Mouse (Mus musculus): ENCODE data around the gene Ttc26. TPM values are rescaled to one million over a fixed set of nuclear protein-coding genes. Genes with fewer than 3 reads are reported as not detected.

Ttc26 gene
- not detected in 2 replicates for polyA plus RNA-seq (2012)

- H3K27me3 ChIP-seq (ENCODE audit: control insufficient read depth): no peaks in the 10 kb centered on the region; the same call in 1 of the 2 replicates
- H3K36me3 ChIP-seq (ENCODE audit: control insufficient read depth): no peaks in the 10 kb centered on the region
- H3K9me3 ChIP-seq (ENCODE audit: control insufficient read depth, low read length): no peaks in the 10 kb centered on the region
- peaks cover 18% of the 10 kb centered on the region for H3K4me1 ChIP-seq (ENCODE audit: control insufficient read depth)
- no peak for TF ChIP-seq GATA1 (IDR thresholded peaks at IDR 0.05; ENCODE audit: low read length)
- H3K4me3 ChIP-seq (replicated peaks): peak within 1 kb of the TSS; percentile 69
Observed at GRCm38 (mm10) chr6:38381129-38381771, at the start of gene Ttc26. Gene Ttc26, plus strand, starts transcription at chr6:38381469.

DNA sequence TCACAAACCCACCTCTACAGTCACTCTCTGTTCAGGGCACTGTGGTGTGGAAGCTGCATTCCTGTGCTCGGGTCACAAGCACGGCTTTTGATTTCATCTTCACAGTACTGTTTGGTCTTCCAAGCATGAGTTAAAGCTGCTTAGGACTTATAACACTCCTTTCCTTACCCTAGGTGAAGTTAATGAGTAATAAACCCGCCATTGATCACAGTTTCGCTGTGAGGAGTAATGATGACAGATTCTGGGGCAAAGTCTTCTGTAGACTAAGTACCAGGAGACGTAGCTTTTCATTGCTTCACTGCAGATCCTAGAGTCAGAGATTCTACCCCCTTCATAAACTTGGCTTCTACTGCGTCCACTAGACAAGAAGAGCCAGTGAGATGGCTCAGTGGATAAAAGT is 46.0 kb upstream of the Ttc26 start:
- Histone ChIP-seq H3K27me3 (ENCODE audit: control insufficient read depth) (no peaks in the 10 kb centered on the region), H3K36me3 (ENCODE audit: control insufficient read depth) (peaks cover 99% of the 10 kb centered on the region), H3K4me3 (replicated peaks) (no peak overlapping the region), H3K9me3 (ENCODE audit: control insufficient read depth, low read length) (no peaks in the 10 kb centered on the region), H3K4me1 (ENCODE audit: control insufficient read depth) (peaks cover 26% of the 10 kb centered on the region)
- TF ChIP-seq GATA1 (IDR thresholded peaks at IDR 0.05; ENCODE audit: low read length) (no peak), TAL1 (IDR thresholded peaks at IDR 0.05; ENCODE audit: low read length) (no peak)

DNA sequence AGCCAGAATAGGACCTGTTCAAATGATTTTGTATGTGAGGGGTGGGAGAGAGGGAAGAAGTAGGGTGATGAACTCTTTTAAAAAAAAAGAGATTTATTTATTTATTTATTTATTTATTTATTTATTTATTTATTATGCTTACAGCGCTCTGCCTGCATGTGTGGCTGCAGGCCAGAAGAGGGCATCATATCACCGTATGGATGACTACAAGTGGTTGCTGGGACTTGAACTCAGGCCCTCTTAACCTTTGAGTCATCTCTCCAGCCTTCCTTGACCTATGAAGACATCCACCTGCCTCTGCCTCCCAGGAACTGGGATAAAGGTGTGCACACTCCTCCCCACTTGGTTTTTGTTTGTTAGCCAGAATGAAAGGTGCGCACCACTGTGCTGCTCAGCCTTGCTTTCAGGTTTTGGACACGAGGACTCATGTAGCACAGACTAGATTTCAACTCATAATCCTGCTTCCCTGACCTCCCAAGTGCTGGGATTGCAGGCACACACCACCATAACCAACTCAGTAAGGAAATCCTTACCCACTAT is 44.0 kb upstream of the Ttc26 start:
- no peaks in the 10 kb centered on the region for H3K27me3 ChIP-seq (ENCODE audit: control insufficient read depth)
- peaks cover 44% of the 10 kb centered on the region for H3K4me1 ChIP-seq (ENCODE audit: control insufficient read depth)
- no peak overlapping the region for H3K4me3 ChIP-seq (replicated peaks)
- H3K9me3 ChIP-seq (ENCODE audit: control insufficient read depth, low read length): no peaks in the 10 kb centered on the region
- H3K36me3 ChIP-seq (ENCODE audit: control insufficient read depth): peaks cover 88% of the 10 kb centered on the region
- no peak for TF ChIP-seq TAL1 (IDR thresholded peaks at IDR 0.05; ENCODE audit: low read length)
- no peak for TF ChIP-seq GATA1 (IDR thresholded peaks at IDR 0.05; ENCODE audit: low read length)

DNA sequence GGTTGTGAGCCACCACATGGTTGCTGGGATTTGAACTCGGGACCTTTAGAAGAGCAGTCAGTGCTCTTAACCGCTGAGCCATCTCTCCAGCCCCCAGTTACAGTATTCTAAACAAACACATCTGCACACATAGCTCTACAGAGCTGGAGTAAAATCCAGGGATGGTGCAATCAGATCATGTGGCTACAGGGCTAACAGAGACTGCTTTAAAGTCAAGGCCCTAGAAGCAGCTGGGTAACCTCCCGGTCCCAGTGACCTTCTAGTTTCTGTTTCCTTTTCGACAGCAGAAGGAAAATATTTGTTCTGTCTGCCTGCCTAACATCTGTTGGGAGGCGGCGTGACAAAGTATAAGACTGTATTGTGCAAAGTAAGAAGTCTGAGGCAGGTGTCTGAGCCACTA is 43.3 kb upstream of the Ttc26 start:
- peaks cover 50% of the 10 kb centered on the region for H3K4me1 ChIP-seq (ENCODE audit: control insufficient read depth)
- TF ChIP-seq GATA1 (IDR thresholded peaks at IDR 0.05; ENCODE audit: low read length) (no peak), TAL1 (IDR thresholded peaks at IDR 0.05; ENCODE audit: low read length) (no peak)
- no peaks in the 10 kb centered on the region for H3K9me3 ChIP-seq (ENCODE audit: control insufficient read depth, low read length)
- H3K4me3 ChIP-seq (replicated peaks): no peak overlapping the region
- H3K27me3 ChIP-seq (ENCODE audit: control insufficient read depth): no peaks in the 10 kb centered on the region
- peaks cover 85% of the 10 kb centered on the region for H3K36me3 ChIP-seq (ENCODE audit: control insufficient read depth)

GRCm38 (mm10) chr6:38339078-38339477 is 42.2 kb upstream of the Ttc26 start:
- no peaks in the 10 kb centered on the region for H3K27me3 ChIP-seq (ENCODE audit: control insufficient read depth)
- peaks cover 85% of the 10 kb centered on the region for H3K36me3 ChIP-seq (ENCODE audit: control insufficient read depth)
- no peaks in the 10 kb centered on the region for H3K9me3 ChIP-seq (ENCODE audit: control insufficient read depth, low read length)
- H3K4me1 ChIP-seq (ENCODE audit: control insufficient read depth): peaks cover 61% of the 10 kb centered on the region
- peak overlapping the region; percentile 17 for H3K4me3 ChIP-seq (replicated peaks)
- TF ChIP-seq GATA1 (IDR thresholded peaks at IDR 0.05; ENCODE audit: low read length): no peak
- no peak for TF ChIP-seq TAL1 (IDR thresholded peaks at IDR 0.05; ENCODE audit: low read length)

DNA sequence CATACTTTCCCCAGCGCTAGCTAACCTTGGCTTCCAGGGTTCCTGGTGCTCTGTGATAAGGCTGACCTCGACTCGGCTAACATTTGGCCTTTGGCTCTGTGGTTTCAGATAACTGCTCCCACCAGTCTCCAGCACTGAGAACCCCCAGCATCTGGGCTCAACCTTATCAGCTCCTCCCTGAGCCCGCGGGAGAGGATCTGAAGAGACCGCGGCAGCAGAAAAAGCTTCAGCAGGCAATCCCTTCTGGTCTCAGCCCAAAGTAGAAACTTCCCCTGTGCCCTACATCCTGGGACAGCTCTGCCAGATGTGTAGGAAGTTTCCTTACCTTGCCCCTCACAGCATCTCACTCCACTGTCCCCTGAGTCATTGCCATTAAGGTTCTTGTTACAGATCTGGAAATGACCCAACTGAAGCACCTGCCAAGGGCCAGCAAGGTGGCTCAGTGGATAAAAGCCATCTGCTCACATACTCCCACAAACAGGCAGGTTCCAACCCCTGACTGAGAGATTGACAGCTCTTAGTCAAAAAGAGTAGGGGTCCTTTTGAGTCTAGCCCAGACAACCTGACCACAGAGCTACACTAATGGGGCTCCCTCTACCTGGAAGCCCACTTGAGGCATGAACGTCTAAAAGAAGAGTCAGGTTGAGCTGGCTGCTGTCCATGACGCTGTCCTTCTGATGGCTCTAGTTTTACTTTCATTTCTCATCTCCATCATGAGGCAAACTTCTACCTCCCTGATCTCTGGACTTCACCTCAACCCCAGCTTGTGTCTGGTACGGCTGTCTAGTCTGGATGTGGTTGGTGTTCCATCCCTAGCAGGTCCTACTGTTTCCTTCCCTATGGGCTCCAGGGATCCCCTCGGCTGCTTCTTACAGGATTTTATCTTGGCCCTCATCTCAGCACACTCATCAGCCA is 39.3 kb upstream of the Ttc26 start:
- Histone ChIP-seq H3K27me3 (ENCODE audit: control insufficient read depth) (no peaks in the 10 kb centered on the region), H3K4me3 (replicated peaks) (peak overlapping the region; percentile 65), H3K4me1 (ENCODE audit: control insufficient read depth) (peaks cover 90% of the 10 kb centered on the region), H3K36me3 (ENCODE audit: control insufficient read depth) (peaks cover 80% of the 10 kb centered on the region), H3K9me3 (ENCODE audit: control insufficient read depth, low read length) (no peaks in the 10 kb centered on the region)
- TF ChIP-seq GATA1 (IDR thresholded peaks at IDR 0.05; ENCODE audit: low read length): peak; percentile 95
- TF ChIP-seq TAL1 (IDR thresholded peaks at IDR 0.05; ENCODE audit: low read length): peak; percentile 81

GRCm38 (mm10) chr6:38342666-38342992 is 38.6 kb upstream of the Ttc26 start:
- peaks cover 80% of the 10 kb centered on the region for H3K36me3 ChIP-seq (ENCODE audit: control insufficient read depth)
- no peak for TF ChIP-seq GATA1 (IDR thresholded peaks at IDR 0.05; ENCODE audit: low read length)
- no peak for TF ChIP-seq TAL1 (IDR thresholded peaks at IDR 0.05; ENCODE audit: low read length)
- H3K4me3 ChIP-seq (replicated peaks): peak overlapping the region; percentile 65
- H3K27me3 ChIP-seq (ENCODE audit: control insufficient read depth): no peaks in the 10 kb centered on the region
- peaks cover 94% of the 10 kb centered on the region for H3K4me1 ChIP-seq (ENCODE audit: control insufficient read depth)
- no peaks in the 10 kb centered on the region for H3K9me3 ChIP-seq (ENCODE audit: control insufficient read depth, low read length)

DNA sequence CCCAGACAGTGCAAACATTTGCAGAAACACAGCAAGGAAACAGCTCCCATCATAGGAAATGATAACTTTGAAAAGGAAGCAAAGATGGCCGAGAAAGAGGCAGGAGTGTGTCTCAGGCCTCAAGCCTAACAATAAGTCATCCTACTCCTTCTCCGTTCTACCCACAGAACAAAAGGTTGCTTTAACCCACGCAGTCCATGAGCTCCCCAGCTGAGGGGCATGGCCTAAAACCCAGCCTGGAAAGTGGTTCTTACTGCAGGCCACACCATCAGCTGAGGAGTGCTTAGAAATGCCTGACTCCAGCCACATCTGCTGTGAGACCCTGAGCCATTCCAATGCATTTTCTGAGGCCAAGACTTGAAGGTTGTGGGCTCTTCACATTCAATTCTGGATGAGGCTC is 37.7 kb upstream of the Ttc26 start:
- no peak for TF ChIP-seq GATA1 (IDR thresholded peaks at IDR 0.05; ENCODE audit: low read length)
- no peak for TF ChIP-seq TAL1 (IDR thresholded peaks at IDR 0.05; ENCODE audit: low read length)
- Histone ChIP-seq H3K36me3 (ENCODE audit: control insufficient read depth) (peaks cover 77% of the 10 kb centered on the region), H3K4me1 (ENCODE audit: control insufficient read depth) (peaks cover 93% of the 10 kb centered on the region), H3K4me3 (replicated peaks) (peak overlapping the region; percentile 65), H3K27me3 (ENCODE audit: control insufficient read depth) (no peaks in the 10 kb centered on the region), H3K9me3 (ENCODE audit: control insufficient read depth, low read length) (no peaks in the 10 kb centered on the region)

GRCm38 (mm10) chr6:38344006-38344670 is 37.1 kb upstream of the Ttc26 start:
- H3K4me3 ChIP-seq (replicated peaks): peak overlapping the region; percentile 65
- H3K9me3 ChIP-seq (ENCODE audit: control insufficient read depth, low read length): no peaks in the 10 kb centered on the region
- no peak for TF ChIP-seq GATA1 (IDR thresholded peaks at IDR 0.05; ENCODE audit: low read length)
- TF ChIP-seq TAL1 (IDR thresholded peaks at IDR 0.05; ENCODE audit: low read length): no peak
- H3K36me3 ChIP-seq (ENCODE audit: control insufficient read depth): peaks cover 77% of the 10 kb centered on the region
- peaks cover 93% of the 10 kb centered on the region for H3K4me1 ChIP-seq (ENCODE audit: control insufficient read depth)
- no peaks in the 10 kb centered on the region for H3K27me3 ChIP-seq (ENCODE audit: control insufficient read depth)

Data from erythroblast, embryonic 14.5 days (primary cell).